Mouse (Mus musculus) left cerebral cortex, postnatal 4 days (tissue): Measurements from ENCODE around the gene Six5. TPM values are rescaled to one million over a fixed set of nuclear protein-coding genes. Genes with fewer than 3 reads are reported as not detected.

Experiments used
- DNase-seq: peaks from one replicate; pipeline ENCODE4 v3.0.0-alpha.2; 2022
- intact Hi-C: fragments of 180-260 bp; cut with DNase I; formaldehyde crosslinking; loops from one replicate; pipeline ENCODE4 v1.15.1; 2025
- microRNA-seq: library from miRNA; unstranded; fragments of <30 nt; microRNA quantifications from one replicate; pipeline ENCODE4 v1.2.0, GENCODE M21; 2022
- total RNA-seq, 2 experiments: library from RNA; stranded (reverse); gene quantifications; 2 replicates each; pipeline ENCODE4 v1.2.3; 2021

Gene Six5
- total RNA-seq, 2 experiments from 2014 or later, result 2.2 to 3.3 TPM

DNA sequence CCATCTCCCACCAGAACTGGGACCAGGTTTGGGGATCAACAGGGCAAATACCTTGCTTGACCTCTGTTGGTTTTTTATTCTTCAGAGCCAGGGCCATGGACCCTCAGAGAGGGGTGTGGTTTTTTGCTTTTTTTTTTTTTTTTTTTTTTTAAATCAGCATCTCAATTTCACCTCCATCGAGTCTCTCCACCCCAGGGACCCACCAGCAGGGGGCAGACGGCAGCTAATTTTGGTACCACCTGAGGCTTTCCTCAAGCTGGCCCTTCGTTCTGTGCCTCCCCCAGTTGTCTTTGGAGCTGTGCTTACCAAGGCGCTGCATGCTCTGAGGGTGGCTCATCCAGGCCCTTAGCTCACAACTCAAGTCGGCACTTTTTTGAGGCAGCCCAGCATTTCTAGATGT lies 43.0 kb downstream of the Six5 start:
- intact Hi-C loops, result no loop called here
- peak; percentile 59 for DNase-seq

DNA sequence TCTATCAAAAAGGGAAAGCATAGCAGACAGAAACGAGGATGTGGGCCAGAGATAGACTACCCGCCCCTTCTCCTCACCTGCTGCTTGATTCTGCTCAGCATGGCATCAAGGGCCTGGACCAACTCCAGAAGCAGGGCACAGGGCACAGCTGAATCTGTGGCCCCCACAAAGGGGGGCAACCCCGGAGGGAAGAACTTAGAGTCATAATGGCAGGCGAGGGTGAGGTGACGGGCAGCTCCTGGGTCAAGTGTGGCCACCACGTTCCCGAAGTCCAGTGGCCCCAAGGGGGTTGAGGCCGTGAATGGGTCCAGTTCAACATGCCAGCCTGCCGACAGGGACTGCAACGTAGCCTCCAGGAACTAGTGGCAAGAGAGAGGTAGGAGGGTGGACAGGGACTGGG lies 52.4 kb downstream of the Six5 start:
- intact Hi-C loops, result no loop called here
- DNase-seq, result no peak

DNA sequence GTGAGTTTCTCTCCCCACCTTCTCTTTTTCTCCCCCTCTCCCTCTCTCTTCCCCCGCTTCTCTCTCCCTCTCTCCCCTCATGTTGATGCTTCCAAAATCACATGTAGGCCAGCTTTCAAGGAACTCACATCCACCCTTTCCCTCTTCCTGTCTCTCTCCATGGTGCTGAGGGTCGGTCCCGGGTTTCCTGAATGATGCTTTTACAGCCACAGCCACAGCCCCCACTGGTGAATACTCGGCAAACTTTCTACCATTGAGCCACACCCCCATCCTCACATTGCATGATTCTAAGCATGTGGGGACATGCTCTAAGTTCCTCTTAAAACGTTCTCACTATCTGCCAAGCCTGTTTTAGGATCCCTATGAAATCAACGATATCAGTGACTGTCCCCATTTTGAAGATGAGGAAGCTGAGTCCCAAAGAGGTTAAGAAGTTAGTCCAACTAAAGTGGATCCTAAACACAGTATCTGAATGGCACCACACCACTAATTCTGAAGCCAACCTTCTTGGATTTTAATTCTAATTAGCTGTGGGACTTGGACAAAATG lies 53.2 kb downstream of the Six5 start:
- intact Hi-C loops, result no loop called here
- no peak for DNase-seq

Small RNA genes within 50 kb of the gene (microRNA-seq; reads per million reads assigned to microRNA genes)
- 3.6 reads per million, percentile 6 among the genes with 10 or more reads in this experiment for gene Mir3100

Other genes starting within 250 kb of the Six5 start
- gene Pglyrp1, start 223.3 kb upstream of the Six5 start, total RNA-seq, result 10 to 100 TPM; 16.1 to 16.8 TPM
- 10 to 100 TPM; 16.0 to 23.3 TPM for gene Ccdc61, start 184.2 kb upstream of the Six5 start, total RNA-seq
- 100 to 1,000 TPM; 152 to 154 TPM for gene Nova2, start 168.7 kb upstream of the Six5 start, total RNA-seq
- 1 to 10 TPM; 1.4 to 1.7 TPM for gene Nanos2, start 107.2 kb upstream of the Six5 start, total RNA-seq
- gene Mypop, start 103.3 kb upstream of the Six5 start, total RNA-seq, result 10 to 100 TPM; 18.8 to 20.2 TPM
- 10 to 100 TPM; 56.9 to 60.8 TPM for gene Irf2bp1, start 90.5 kb upstream of the Six5 start, total RNA-seq
- gene Foxa3, start 71.1 kb upstream of the Six5 start, total RNA-seq, result not detected
- 10 to 100 TPM; 87.1 to 96.8 TPM for gene Sympk, start 70.2 kb upstream of the Six5 start, total RNA-seq
- gene Rsph6a, start 39.9 kb upstream of the Six5 start, total RNA-seq, result under 1 TPM; 0.30 to 0.46 TPM
- 100 to 1,000 TPM; 147 to 151 TPM for gene Dmwd, start 18.4 kb upstream of the Six5 start, total RNA-seq
- gene Dmpk, start 10.7 kb upstream of the Six5 start, total RNA-seq, result 10 to 100 TPM; 45.3 to 46.5 TPM
- 10 to 100 TPM in 1 of 2 experiments, 1 to 10 TPM in 1; 9.4 to 11.0 TPM for gene Gm4969, start 23.8 kb downstream of the Six5 start, total RNA-seq
- gene Fbxo46, start 25.3 kb downstream of the Six5 start, total RNA-seq, result 10 to 100 TPM; 17.7 to 18.9 TPM
- gene Qpctl, start 54.7 kb downstream of the Six5 start, total RNA-seq, result 10 to 100 TPM; 17.6 to 19.9 TPM
- gene Snrpd2, start 55.1 kb downstream of the Six5 start, total RNA-seq, result 100 to 1,000 TPM; 126 to 130 TPM
- gene Gipr, start 71.5 kb downstream of the Six5 start, total RNA-seq, result 10 to 100 TPM; 22.7 to 25.8 TPM
- gene Eml2, start 81.8 kb downstream of the Six5 start, total RNA-seq, result 100 to 1,000 TPM; 102 to 106 TPM
- gene Gpr4, start 117.9 kb downstream of the Six5 start, total RNA-seq, result 1 to 10 TPM; 3.5 to 4.3 TPM
- 10 to 100 TPM; 33.8 to 35.0 TPM for gene Opa3, start 133.7 kb downstream of the Six5 start, total RNA-seq
- gene Vasp, start 177.2 kb downstream of the Six5 start, total RNA-seq, result 10 to 100 TPM; 45.3 to 46.6 TPM
- under 1 TPM; 0.60 to 0.64 TPM for gene Ppm1n, start 185.5 kb downstream of the Six5 start, total RNA-seq
- 100 to 1,000 TPM; 154 to 161 TPM for gene Rtn2, start 188.0 kb downstream of the Six5 start, total RNA-seq
- gene Fosb, start 215.5 kb downstream of the Six5 start, total RNA-seq, result 1 to 10 TPM; 1.2 to 1.3 TPM